Mouse (Mus musculus): ENCODE measurements around the gene Epb41l3.

DNA sequence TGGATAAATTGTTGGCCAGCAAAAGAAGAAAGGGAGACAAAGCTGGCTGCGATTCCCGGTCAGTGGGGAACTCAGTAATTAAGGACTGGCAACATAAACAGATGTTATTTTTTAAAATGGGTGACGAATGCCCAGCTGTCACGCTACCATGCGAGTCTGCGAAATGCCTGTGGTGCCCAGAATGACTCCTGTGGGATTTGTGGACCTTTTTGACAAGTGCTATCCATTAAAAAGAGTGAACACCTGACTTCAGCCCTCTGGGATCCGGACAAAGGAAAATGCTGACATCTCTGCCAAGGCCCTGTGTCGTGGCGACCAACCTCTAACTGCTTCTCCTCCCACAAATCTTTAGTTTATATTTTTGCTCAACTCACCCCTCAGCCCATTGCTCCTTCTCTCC is 232.2 kb downstream of the Epb41l3 start:
- TF ChIP-seq CTCF (IDR thresholded peaks at IDR 0.05; ENCODE audit: borderline replicate concordance, control insufficient read depth, extremely low read depth, insufficient read depth, low read length, poor library complexity) (no peak), POLR2A (IDR thresholded peaks at IDR 0.05; ENCODE audit: control insufficient read depth, extremely low read depth, insufficient read depth, low read length, poor library complexity) (no peak)
